Mouse (Mus musculus): ENCODE measurements around the gene Prpsap1. TPM values are rescaled to one million over a fixed set of nuclear protein-coding genes. Genes with fewer than 3 reads are reported as not detected.

Prpsap1 gene
- polyA plus RNA-seq, 1 experiment from 2014 or later: 179 TPM

DNA sequence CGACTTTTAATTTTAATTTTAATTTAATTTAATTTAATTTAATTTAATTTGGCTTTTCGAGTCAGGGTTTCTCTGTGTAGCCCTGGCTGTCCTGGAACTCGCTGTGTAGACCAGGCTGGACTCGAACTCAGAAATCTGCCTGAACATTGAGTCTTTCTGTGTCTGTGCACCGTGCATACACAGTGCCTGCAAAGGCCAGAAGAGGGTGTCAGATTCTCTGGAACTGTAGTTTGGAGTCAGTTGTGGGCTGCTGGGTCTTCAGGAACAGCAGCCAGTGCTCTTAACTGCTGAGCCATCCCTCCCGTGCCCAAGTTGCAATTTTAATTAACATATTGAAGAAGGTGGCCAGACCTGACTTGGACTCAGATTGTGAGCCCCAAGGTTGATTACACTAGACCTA lies 2.7 kb downstream of the Prpsap1 start:
- Histone ChIP-seq H3K4me3 (no peak overlapping the region), H3K9me3 (replicated peaks) (0 out of 2 replicates have a peak, but pooled peaks cover 5% of the 10 kb centered on the region), H3K36me3 (peaks cover 13% of the 10 kb centered on the region), H3K27ac (no peak overlapping the region), H3K27me3 (no peaks in the 10 kb centered on the region), H3K4me1 (peaks cover 19% of the 10 kb centered on the region), H3K4me2 (replicated peaks) (peak overlapping the region; percentile 59; the same call in 1 of the 2 replicates), H3K9ac (no peak overlapping the region)
- ATAC-seq (ENCODE audit: low FRiP score): no peak
- WGBS: 67% methylated on average over 6 of the region's 6 CpGs

DNA sequence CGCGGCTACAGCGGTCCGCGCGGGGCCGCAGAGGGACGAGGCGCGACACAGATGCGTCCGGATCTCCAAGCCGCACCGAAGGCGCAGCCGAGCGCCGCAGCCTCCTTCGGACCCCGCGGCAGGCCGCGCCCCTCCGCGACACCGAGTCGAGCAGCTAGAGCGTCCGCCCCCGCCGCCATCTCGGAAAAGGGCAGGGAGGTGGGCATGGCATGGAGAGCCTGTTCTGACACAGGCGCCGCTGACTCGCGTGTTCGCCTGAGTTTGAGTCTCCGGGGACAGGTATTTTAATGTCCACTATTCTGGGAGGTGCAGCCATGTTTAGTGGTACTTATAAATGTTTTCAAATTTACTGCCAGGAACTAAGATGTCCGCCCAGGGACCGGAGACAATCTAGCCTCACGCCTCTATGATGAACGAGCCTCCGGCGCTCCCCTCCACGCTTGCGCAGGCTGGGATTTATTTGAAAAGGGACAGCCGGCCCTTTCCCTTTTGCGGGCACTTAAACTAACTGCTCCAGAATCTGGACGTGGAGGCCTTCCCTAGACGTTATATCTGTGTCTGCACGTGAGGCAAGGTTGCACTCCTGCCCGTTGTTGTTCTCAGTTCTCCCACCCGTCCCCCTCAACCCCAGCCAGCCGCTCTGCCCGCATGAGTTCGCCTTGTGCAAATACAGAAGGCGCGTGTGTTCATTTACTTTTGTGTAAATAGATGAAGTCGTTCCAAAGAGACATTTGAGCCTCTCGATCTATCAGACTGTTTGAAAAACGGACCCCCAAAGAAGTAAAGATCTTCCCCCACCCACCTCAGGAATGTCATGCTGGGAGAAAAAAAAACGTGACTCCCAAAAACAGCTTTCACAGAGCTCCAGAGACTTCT lies 3.5 kb downstream of the Prpsap1 start:
- ATAC-seq (ENCODE audit: low FRiP score): peak; percentile 95
- WGBS: under 1% methylated on average over 52 of the region's 62 CpGs

DNA sequence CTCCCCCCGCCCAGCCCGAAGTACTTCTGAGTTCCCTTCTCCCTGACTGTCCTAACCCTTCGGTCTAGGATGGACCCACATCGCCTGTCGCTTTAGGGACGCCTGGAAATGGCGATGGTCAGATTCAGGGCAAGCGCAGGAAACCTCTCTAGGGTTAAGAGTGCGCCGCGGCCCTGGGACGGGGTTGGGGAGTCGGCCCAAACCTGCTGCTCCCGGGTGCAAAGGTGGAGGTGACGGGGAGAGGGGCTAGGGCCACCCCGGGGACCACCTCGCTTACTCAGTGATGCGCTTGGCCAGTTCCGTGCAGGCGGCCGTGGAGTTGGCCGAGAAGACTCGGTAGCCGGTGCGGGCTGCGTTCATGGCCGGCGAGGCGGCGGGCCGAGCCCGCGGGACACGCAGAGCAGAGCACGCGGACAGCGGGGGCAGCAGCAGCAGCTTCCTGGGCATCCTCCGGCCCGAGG lies 4.2 kb downstream of the Prpsap1 start:
- peak overlapping the region; percentile 96 for H3K9ac ChIP-seq
- H3K9me3 ChIP-seq (replicated peaks): 0 out of 2 replicates have a peak, but pooled peaks cover 5% of the 10 kb centered on the region
- H3K4me3 ChIP-seq: peak overlapping the region; percentile 97
- under 1% methylated on average over 32 of the region's 39 CpGs for WGBS
- peaks cover 28% of the 10 kb centered on the region for H3K36me3 ChIP-seq
- peak overlapping the region; percentile 59 for H3K4me2 ChIP-seq (replicated peaks)
- H3K27me3 ChIP-seq: no peaks in the 10 kb centered on the region
- H3K4me1 ChIP-seq: peaks cover 15% of the 10 kb centered on the region
- peak overlapping the region; percentile 95 for H3K27ac ChIP-seq
- ATAC-seq (ENCODE audit: low FRiP score): peak; percentile 46; the same call in 1 of the 2 replicates

More for the DNA sequence above, 3.5 kb downstream of the Prpsap1 start:
- H3K9me3 ChIP-seq (replicated peaks): 0 out of 2 replicates have a peak, but pooled peaks cover 5% of the 10 kb centered on the region
- H3K4me1 ChIP-seq: peaks cover 19% of the 10 kb centered on the region
- peak overlapping the region; percentile 95 for H3K27ac ChIP-seq
- peak overlapping the region; percentile 59 for H3K4me2 ChIP-seq (replicated peaks)
- peak overlapping the region; percentile 96 for H3K9ac ChIP-seq
- H3K36me3 ChIP-seq: peaks cover 21% of the 10 kb centered on the region
- peak overlapping the region; percentile 97 for H3K4me3 ChIP-seq
- no peaks in the 10 kb centered on the region for H3K27me3 ChIP-seq

DNA sequence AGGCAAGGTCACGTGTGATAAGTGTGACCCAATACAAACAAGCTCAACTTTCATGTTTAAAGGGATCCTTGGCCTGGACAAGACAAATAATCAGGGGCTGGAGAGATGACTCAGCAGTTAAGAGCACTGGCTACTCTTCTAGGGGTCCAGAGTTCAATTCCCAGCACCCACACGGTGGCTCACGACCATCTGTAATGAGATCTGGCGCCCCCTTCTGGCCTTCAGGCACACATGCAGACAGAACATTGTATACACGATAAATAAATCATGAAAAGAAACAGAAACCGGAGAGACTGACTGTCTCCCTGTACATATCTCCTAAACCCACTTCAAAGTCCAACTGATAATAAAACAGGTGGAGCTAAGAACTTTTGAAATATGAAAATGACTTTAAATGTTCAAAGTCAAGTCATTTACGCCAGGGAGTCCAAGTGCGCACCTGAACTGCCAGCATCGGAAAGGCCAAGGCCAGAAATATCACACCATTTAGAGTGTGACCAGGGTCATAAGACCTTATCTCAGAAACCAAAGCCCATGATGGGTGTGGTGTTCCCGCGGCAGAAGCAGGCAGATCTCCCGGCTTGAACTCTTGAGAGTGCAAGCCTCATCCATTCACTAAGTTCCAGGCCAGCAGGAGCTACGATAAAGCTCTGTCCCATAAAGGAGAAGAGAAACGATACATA lies 5.2 kb downstream of the Prpsap1 start:
- peak overlapping the region; percentile 96 for H3K9ac ChIP-seq
- ATAC-seq (ENCODE audit: low FRiP score): no peak
- no peaks in the 10 kb centered on the region for H3K27me3 ChIP-seq
- peaks cover 12% of the 10 kb centered on the region for H3K4me1 ChIP-seq
- peak overlapping the region; percentile 97 for H3K4me3 ChIP-seq
- peak overlapping the region; percentile 59 for H3K4me2 ChIP-seq (replicated peaks)
- 0 out of 2 replicates have a peak, but pooled peaks cover 5% of the 10 kb centered on the region for H3K9me3 ChIP-seq (replicated peaks)
- H3K36me3 ChIP-seq: peaks cover 38% of the 10 kb centered on the region
- WGBS: 78% methylated on average over 14 of the region's 14 CpGs
- H3K27ac ChIP-seq: no peak overlapping the region

DNA sequence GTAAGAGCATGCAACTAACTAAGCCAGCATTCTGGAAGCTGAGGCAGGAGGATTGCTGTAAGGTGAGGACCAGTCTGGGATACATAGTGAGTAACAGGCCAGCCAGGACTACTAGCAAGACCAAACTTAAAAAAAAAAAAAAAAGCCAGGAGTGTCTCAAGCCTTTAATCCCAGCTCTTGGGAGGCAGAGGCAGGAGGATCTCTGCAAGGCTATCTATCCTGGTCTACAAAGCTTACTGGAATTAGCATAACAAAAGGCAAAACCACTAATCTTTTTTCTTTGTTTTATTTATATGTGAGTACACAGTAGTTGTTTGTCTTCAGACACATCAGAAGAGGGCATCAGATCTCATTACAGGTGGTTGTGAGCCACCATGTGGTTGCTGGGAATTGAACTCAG lies 5.8 kb downstream of the Prpsap1 start:
- no peak for ATAC-seq (ENCODE audit: low FRiP score)
- Histone ChIP-seq H3K9me3 (replicated peaks) (0 out of 2 replicates have a peak, but pooled peaks cover 5% of the 10 kb centered on the region), H3K4me1 (peaks cover 11% of the 10 kb centered on the region), H3K36me3 (peaks cover 40% of the 10 kb centered on the region), H3K9ac (no peak overlapping the region), H3K4me2 (replicated peaks) (no peak overlapping the region), H3K4me3 (no peak overlapping the region), H3K27ac (no peak overlapping the region), H3K27me3 (no peaks in the 10 kb centered on the region)

DNA sequence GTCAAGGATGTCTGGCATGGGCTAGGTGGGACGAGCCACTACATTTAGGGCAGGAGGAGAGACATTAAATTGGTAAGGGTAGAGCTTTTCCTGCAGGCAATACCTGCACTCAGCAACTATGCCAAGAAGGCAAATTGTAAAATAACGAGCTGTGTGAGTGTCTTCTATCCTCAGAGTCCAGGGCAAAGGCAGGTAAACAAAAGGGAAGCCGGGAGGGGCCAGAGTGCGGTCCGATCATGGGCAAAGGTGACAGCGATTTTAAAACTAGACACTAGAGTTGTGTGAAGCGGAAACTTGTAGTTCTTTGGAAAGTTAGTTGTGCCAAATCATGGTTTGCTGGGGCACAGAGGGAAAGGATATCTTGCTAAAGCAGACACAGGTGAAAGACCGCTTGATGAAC lies 9.7 kb downstream of the Prpsap1 start:
- no peak for ATAC-seq (ENCODE audit: low FRiP score)
- 93% methylated on average over 8 of the region's 8 CpGs for WGBS
- no peak overlapping the region for H3K27ac ChIP-seq
- H3K4me3 ChIP-seq: no peak overlapping the region
- H3K9ac ChIP-seq: no peak overlapping the region
- 0 out of 2 replicates have a peak, but pooled peaks cover 5% of the 10 kb centered on the region for H3K9me3 ChIP-seq (replicated peaks)
- H3K27me3 ChIP-seq: no peaks in the 10 kb centered on the region
- H3K4me2 ChIP-seq (replicated peaks): no peak overlapping the region
- peaks cover 75% of the 10 kb centered on the region for H3K36me3 ChIP-seq
- peaks cover 7% of the 10 kb centered on the region for H3K4me1 ChIP-seq

DNA sequence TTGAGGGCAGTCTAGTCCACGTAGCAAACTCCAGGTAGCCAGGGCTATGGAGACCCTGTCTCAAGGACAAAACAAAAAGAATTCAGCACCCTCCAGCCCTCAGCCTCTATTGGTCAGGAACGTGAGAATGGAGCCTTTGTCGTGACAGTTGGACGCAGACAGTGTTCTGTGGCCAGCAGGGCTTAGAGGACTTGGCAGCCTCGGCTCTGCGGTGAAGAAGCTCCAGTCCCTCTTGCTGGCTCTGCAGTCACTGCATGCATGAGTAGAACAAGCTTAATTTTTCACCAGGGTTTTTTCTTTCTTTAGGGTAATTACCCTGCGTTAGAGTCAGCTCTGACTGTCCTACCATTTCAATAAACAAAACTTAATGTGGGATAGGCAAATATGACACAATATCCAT lies 12.2 kb downstream of the Prpsap1 start:
- Histone ChIP-seq H3K4me2 (replicated peaks) (no peak overlapping the region), H3K4me3 (no peak overlapping the region), H3K4me1 (no peaks in the 10 kb centered on the region), H3K9me3 (replicated peaks) (no peaks in the 10 kb centered on the region), H3K27me3 (no peaks in the 10 kb centered on the region), H3K36me3 (peaks cover 91% of the 10 kb centered on the region), H3K27ac (no peak overlapping the region), H3K9ac (no peak overlapping the region)
- WGBS: 83% methylated on average over 7 of the region's 7 CpGs
- ATAC-seq (ENCODE audit: low FRiP score): no peak

DNA sequence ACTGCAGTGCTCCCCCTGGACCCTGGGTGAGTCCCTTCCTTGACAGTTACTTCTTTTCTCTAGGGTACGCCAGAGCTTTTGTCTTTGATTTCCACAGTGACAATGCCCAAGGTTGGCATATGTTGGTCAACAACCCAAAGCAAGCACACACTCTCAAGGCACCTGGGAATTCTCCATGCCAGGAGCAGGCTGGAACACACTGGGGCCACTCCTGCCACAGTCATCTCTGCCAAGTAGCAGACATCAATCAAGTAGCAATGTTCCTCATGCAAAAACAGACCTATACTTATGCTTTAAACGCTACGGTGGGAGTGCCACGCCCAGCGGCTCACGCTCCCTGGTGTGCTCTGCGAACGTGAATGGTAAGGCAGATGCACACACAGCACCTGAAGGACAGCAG lies 13.0 kb downstream of the Prpsap1 start:
- no peak overlapping the region for H3K9ac ChIP-seq
- 95% methylated on average over 8 of the region's 8 CpGs for WGBS
- no peak overlapping the region for H3K4me2 ChIP-seq (replicated peaks)
- ATAC-seq (ENCODE audit: low FRiP score): no peak
- no peak overlapping the region for H3K27ac ChIP-seq
- no peaks in the 10 kb centered on the region for H3K4me1 ChIP-seq
- H3K4me3 ChIP-seq: no peak overlapping the region
- no peaks in the 10 kb centered on the region for H3K9me3 ChIP-seq (replicated peaks)
- H3K36me3 ChIP-seq: peaks cover 92% of the 10 kb centered on the region
- no peaks in the 10 kb centered on the region for H3K27me3 ChIP-seq

DNA sequence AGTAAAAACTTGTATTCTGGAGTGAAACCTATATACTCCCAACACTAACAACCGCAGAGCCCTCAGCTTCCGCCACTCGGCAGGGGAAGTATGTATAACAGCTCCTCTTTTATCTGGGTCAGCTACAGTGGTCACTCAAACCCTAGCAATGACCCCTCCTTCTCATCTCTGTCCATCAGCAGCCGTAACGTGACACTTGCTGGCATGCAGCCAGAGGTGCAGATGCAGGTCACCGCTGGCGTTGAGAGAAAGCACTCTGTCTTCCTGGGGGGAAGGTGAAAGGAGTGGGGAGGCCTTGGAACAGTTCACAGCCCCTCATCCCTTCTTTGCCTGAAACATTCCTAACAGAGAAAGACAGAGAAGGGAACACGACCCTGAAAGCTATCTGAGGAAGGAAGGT lies 14.2 kb downstream of the Prpsap1 start:
- Histone ChIP-seq H3K9ac (no peak overlapping the region), H3K4me3 (no peak overlapping the region), H3K4me1 (no peaks in the 10 kb centered on the region), H3K27me3 (no peaks in the 10 kb centered on the region), H3K27ac (no peak overlapping the region), H3K36me3 (peaks cover 91% of the 10 kb centered on the region), H3K9me3 (replicated peaks) (no peaks in the 10 kb centered on the region), H3K4me2 (replicated peaks) (no peak overlapping the region)
- whole genome bisulfite sequencing: 53% methylated on average over 8 of the region's 8 CpGs
- no peak for ATAC-seq (ENCODE audit: low FRiP score)

DNA sequence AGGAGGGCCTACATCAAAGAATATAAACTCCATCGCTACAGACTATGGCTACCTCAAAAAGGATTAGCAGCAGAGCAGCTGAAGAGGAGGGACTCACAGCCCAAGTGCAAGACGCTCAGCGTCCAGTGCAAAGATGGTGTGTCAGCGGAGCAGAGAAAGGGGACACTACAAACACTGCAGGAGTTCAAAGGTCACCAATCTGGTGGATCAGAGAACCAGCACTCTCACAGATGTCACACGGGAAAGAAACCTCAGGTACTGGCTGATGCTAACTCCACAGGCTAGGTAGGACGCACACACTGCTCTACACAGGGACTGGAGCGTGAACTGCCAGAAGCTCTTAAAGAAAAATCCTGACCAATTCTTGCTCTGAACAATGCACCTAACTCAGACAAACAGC lies 15.0 kb downstream of the Prpsap1 start:
- no peaks in the 10 kb centered on the region for H3K4me1 ChIP-seq
- no peak overlapping the region for H3K27ac ChIP-seq
- no peak overlapping the region for H3K4me2 ChIP-seq (replicated peaks)
- no peak overlapping the region for H3K4me3 ChIP-seq
- no peak for ATAC-seq (ENCODE audit: low FRiP score)
- no peak overlapping the region for H3K9ac ChIP-seq
- no peaks in the 10 kb centered on the region for H3K27me3 ChIP-seq
- H3K9me3 ChIP-seq (replicated peaks): no peaks in the 10 kb centered on the region
- WGBS: 80% methylated on average over 7 of the region's 7 CpGs
- H3K36me3 ChIP-seq: peaks cover 89% of the 10 kb centered on the region

DNA sequence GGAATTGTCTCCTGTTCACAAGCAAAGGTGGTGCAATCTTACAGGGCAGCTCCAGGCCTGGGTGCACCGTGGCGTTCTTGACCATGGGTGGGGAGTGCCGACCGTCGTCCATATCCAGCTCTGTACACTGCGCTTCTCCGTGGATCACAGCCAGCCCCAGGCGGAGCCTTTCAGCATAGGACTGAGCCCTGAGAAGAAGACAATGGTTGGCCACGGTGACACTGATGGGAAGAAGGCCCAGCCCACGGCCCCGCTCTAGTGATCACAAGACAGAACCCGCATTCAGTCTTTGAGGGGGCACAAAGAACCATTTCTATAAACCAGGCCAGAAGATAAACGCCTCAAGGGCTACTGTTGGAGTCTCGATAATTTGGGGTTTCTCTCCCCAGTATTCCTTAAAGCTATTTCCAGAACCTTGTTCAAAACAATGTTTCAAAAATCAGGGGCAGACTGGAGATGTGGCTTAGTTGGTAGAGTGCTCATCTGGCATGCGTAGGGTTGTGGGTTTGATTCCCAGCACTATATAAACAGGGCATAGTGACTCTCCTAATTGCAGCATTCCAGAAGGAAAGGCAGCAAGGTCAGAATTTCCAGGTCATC lies 16.7 kb downstream of the Prpsap1 start:
- H3K4me2 ChIP-seq (replicated peaks): no peak overlapping the region
- WGBS: 84% methylated on average over 15 of the region's 15 CpGs
- no peaks in the 10 kb centered on the region for H3K27me3 ChIP-seq
- ATAC-seq (ENCODE audit: low FRiP score): no peak
- no peak overlapping the region for H3K27ac ChIP-seq
- H3K9me3 ChIP-seq (replicated peaks): no peaks in the 10 kb centered on the region
- H3K36me3 ChIP-seq: peaks cover 95% of the 10 kb centered on the region
- H3K9ac ChIP-seq: no peak overlapping the region
- no peaks in the 10 kb centered on the region for H3K4me1 ChIP-seq
- no peak overlapping the region for H3K4me3 ChIP-seq

DNA sequence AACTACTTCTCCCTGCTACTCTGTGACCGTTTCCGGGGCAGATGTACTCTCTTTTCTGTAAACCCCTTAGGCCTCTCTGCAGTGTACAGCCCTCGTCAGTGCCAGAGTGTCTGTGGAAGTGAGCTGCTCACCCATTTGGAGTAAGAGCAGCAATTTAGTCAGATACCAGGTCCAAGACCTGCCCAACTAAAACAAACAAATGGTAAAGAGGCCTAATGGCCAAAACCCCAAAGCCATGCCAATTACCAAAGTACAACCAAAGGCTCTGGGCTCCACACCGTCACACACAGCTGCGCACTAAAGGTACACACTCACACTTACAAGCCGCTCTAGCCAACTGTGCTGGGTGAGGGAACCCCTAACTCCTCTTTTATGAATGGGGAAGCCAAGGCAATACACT lies 17.3 kb downstream of the Prpsap1 start:
- Histone ChIP-seq H3K4me1 (no peaks in the 10 kb centered on the region), H3K36me3 (peaks cover 95% of the 10 kb centered on the region), H3K4me2 (replicated peaks) (no peak overlapping the region), H3K27ac (no peak overlapping the region), H3K9me3 (replicated peaks) (no peaks in the 10 kb centered on the region), H3K9ac (no peak overlapping the region), H3K27me3 (no peaks in the 10 kb centered on the region), H3K4me3 (no peak overlapping the region)
- WGBS: 94% methylated on average over 6 of the region's 6 CpGs
- no peak for ATAC-seq (ENCODE audit: low FRiP score)

Measured in hindbrain, embryonic 12.5 days (tissue).